Mouse (Mus musculus): Measurements from ENCODE around the gene Fbxo31. TPM values are rescaled to one million over a fixed set of nuclear protein-coding genes. Genes with fewer than 3 reads are reported as not detected.

The Fbxo31 gene
- polyA plus RNA-seq (2012; rRNA removed): 43.8 and 55.2 TPM in 2 replicates

GRCm38 (mm10) chr8:121578676-121579451, at the start of gene Fbxo31:
Gene Fbxo31 (minus strand): TSS chr8:121578806.

GRCm38 (mm10) chr8:121590203-121591177, 11.9 kb upstream of the Fbxo31 start, which contains the start of gene Map1lc3b:
Gene Map1lc3b (plus strand): TSS chr8:121590361.

GRCm38 (mm10) chr8:121544276-121544785, 34.3 kb downstream of the Fbxo31 start, which contains the start of gene 1700018B08Rik:
Gene 1700018B08Rik (minus strand): TSS chr8:121544320.

Other genes with a start within 250 kb of the Fbxo31 start
- gene 1700018B08Rik, start 34.5 kb downstream of the Fbxo31 start, polyA plus RNA-seq (2012; rRNA removed): not detected in 2 replicates
- gene Map1lc3b, start 11.6 kb upstream of the Fbxo31 start, polyA plus RNA-seq (2012; rRNA removed): 75.6 and 76.7 TPM in 2 replicates
- gene Zcchc14, start 74.1 kb upstream of the Fbxo31 start, polyA plus RNA-seq (2012; rRNA removed): 27.0 and 28.5 TPM in 2 replicates
- 1.5 and 1.8 TPM in 2 replicates for gene Jph3, start 150.8 kb upstream of the Fbxo31 start, polyA plus RNA-seq (2012; rRNA removed)